Mouse (Mus musculus) heart, adult 2 months (tissue): Measurements from ENCODE around the gene Iqsec1. TPM values are rescaled to one million over a fixed set of nuclear protein-coding genes. Genes with fewer than 3 reads are reported as not detected.

Experiments
- DNase-seq, 2 experiments: peaks; one replicate each; pipeline ENCODE4 v3.0.0; 2021
- H3K27ac ChIP-seq: fragments of 200-600 bp; 2 replicates; pipeline ENCODE4 v1.8.1; 2022
- H3K27me3 ChIP-seq: fragments of 200-500 bp; 2 replicates; pipeline ENCODE4 v1.6.1; 2012; ENCODE audit warnings: mild to moderate bottlenecking, low read length, inconsistent platforms, mixed read lengths; ENCODE audit not compliant: control insufficient read depth, insufficient read depth
- H3K36me3 ChIP-seq: fragments of 200-500 bp; 2 replicates; pipeline ENCODE4 v1.6.1; 2012; ENCODE audit warnings: low read length, inconsistent platforms; ENCODE audit not compliant: control insufficient read depth, insufficient read depth
- H3K4me1 ChIP-seq: fragments of 200-500 bp; 2 replicates; pipeline ENCODE4 v1.6.1; 2011; ENCODE audit warnings: low read length; ENCODE audit not compliant: control insufficient read depth, insufficient read depth
- H3K4me3 ChIP-seq: fragments of 200-600 bp; 2 replicates; pipeline ENCODE4 v1.8.1; 2022
- H3K79me2 ChIP-seq: fragments of 200-500 bp; replicated peaks from 2 replicates; pipeline ENCODE4 v1.6.1; 2012; ENCODE audit warnings: mild to moderate bottlenecking, inconsistent platforms, low read length, moderate library complexity, mixed read lengths; ENCODE audit not compliant: control insufficient read depth, insufficient read depth
- H3K9ac ChIP-seq: fragments of 200-500 bp; 2 replicates; pipeline ENCODE4 v1.6.1; 2012; ENCODE audit warnings: low read depth, mild to moderate bottlenecking, control low read depth, inconsistent platforms, low read length, mixed read lengths
- CTCF ChIP-seq: fragments of 200-600 bp; IDR thresholded peaks from 2 replicates; pipeline ENCODE4 v1.8.1; 2022; ENCODE audit warnings: antibody characterized with exemption, mild to moderate bottlenecking, moderate library complexity
- EP300 ChIP-seq: fragments of 200-500 bp; IDR thresholded peaks from 2 replicates; pipeline ENCODE4 v1.6.1; 2011; ENCODE audit warnings: low read depth, low read length, control low read depth; ENCODE audit not compliant: insufficient read depth
- POLR2A ChIP-seq: fragments of 200-500 bp; IDR thresholded peaks from 2 replicates; pipeline ENCODE4 v1.6.1; 2011; ENCODE audit warnings: mild to moderate bottlenecking, low read depth, low read length, control low read depth; ENCODE audit not compliant: insufficient read depth
- WGBS: fragments of 180-500 bp; shearing (Covaris S2); methylation state at CpG from one replicate; pipeline ENCODE4 v1.1.7; 2018; 5-methylcytosine and 5-hydroxymethylcytosine counted together
- intact Hi-C: fragments of 180-260 bp; cut with DNase I; formaldehyde crosslinking; loops from one replicate; pipeline ENCODE4 v1.15.1; 2025
- polyA plus RNA-seq: library from polyadenylated mRNA; depleted of rRNA; stranded (reverse); fragments of >200 nt; gene quantifications from 2 replicates; pipeline ENCODE4 v1.2.3, GENCODE M21; 2012
- total RNA-seq, 2 experiments: library from RNA; stranded (reverse); gene quantifications; 2 replicates each; pipeline ENCODE4 v1.2.3; 2021

Iqsec1 gene
- total and polyA plus RNA-seq, 3 experiments: 100 to 147 (median 146) TPM

GRCm38 (mm10) chr6:90808134-90808533 is 180.4 kb downstream of the Iqsec1 start:
- intact Hi-C loops: no loop called here
- no peak overlapping the region for H3K9ac ChIP-seq
- H3K27me3 ChIP-seq: no peaks in the 10 kb centered on the region
- no peaks in the 10 kb centered on the region for H3K79me2 ChIP-seq
- no peak for TF ChIP-seq CTCF
- H3K4me1 ChIP-seq: no peaks in the 10 kb centered on the region
- no peak overlapping the region for H3K27ac ChIP-seq
- H3K36me3 ChIP-seq: no peaks in the 10 kb centered on the region
- 78% methylated on average over 3 of the region's 3 CpGs for WGBS
- no peak overlapping the region for H3K4me3 ChIP-seq
- DNase-seq: no peak

GRCm38 (mm10) chr6:90807581-90807980 is 180.9 kb downstream of the Iqsec1 start:
- WGBS: 45% methylated on average over 2 of the region's 2 CpGs
- Histone ChIP-seq H3K9ac (no peak overlapping the region), H3K27ac (no peak overlapping the region), H3K4me3 (no peak overlapping the region), H3K36me3 (no peaks in the 10 kb centered on the region), H3K4me1 (no peaks in the 10 kb centered on the region), H3K27me3 (no peaks in the 10 kb centered on the region), H3K79me2 (no peaks in the 10 kb centered on the region)
- intact Hi-C loops: no loop called here
- no peak for DNase-seq
- TF ChIP-seq POLR2A (no peak), CTCF (no peak), EP300 (no peak)

GRCm38 (mm10) chr6:90806743-90807142 is 181.7 kb downstream of the Iqsec1 start:
- no peak overlapping the region for H3K9ac ChIP-seq
- intact Hi-C loops: no loop called here
- H3K36me3 ChIP-seq: no peaks in the 10 kb centered on the region
- H3K4me3 ChIP-seq: no peak overlapping the region
- H3K27me3 ChIP-seq: no peaks in the 10 kb centered on the region
- DNase-seq: no peak
- WGBS: 86% methylated on average over 1 of the region's 1 CpGs
- no peaks in the 10 kb centered on the region for H3K4me1 ChIP-seq
- no peaks in the 10 kb centered on the region for H3K79me2 ChIP-seq
- H3K27ac ChIP-seq: no peak overlapping the region
- TF ChIP-seq EP300 (no peak), CTCF (no peak), POLR2A (no peak)

- no peaks in the 10 kb centered on the region for H3K27me3 ChIP-seq
- no peak for TF ChIP-seq CTCF
- TF ChIP-seq EP300: no peak
- TF ChIP-seq POLR2A: no peak
- no peaks in the 10 kb centered on the region for H3K79me2 ChIP-seq
- intact Hi-C loops: no loop called here
- H3K4me1 ChIP-seq: no peaks in the 10 kb centered on the region
- no peaks in the 10 kb centered on the region for H3K36me3 ChIP-seq
- no peak overlapping the region for H3K4me3 ChIP-seq
- DNase-seq: no peak
- WGBS: 51% methylated on average over 2 of the region's 2 CpGs
- H3K9ac ChIP-seq: no peak overlapping the region
- no peak overlapping the region for H3K27ac ChIP-seq
Measured at GRCm38 (mm10) chr6:90805101-90805500, 183.4 kb downstream of the Iqsec1 start.

GRCm38 (mm10) chr6:90804646-90805045 is 183.8 kb downstream of the Iqsec1 start:
- Histone ChIP-seq H3K27ac (no peak overlapping the region), H3K79me2 (no peaks in the 10 kb centered on the region), H3K4me1 (no peaks in the 10 kb centered on the region), H3K27me3 (no peaks in the 10 kb centered on the region), H3K36me3 (no peaks in the 10 kb centered on the region), H3K9ac (no peak overlapping the region), H3K4me3 (no peak overlapping the region)
- intact Hi-C loops: no loop called here
- TF ChIP-seq EP300 (no peak), CTCF (no peak), POLR2A (no peak)
- no peak for DNase-seq

- Histone ChIP-seq H3K4me3 (no peak overlapping the region), H3K9ac (no peak overlapping the region), H3K4me1 (no peaks in the 10 kb centered on the region), H3K79me2 (no peaks in the 10 kb centered on the region), H3K27ac (no peak overlapping the region), H3K27me3 (no peaks in the 10 kb centered on the region), H3K36me3 (no peaks in the 10 kb centered on the region)
- intact Hi-C loops: no loop called here
- TF ChIP-seq CTCF (no peak), POLR2A (no peak), EP300 (no peak)
- DNase-seq: no peak
- WGBS: 87% methylated on average over 8 of the region's 8 CpGs
Measured at GRCm38 (mm10) chr6:90802604-90803003, 185.9 kb downstream of the Iqsec1 start.

- no peaks in the 10 kb centered on the region for H3K36me3 ChIP-seq
- 85% methylated on average over 3 of the region's 3 CpGs for WGBS
- TF ChIP-seq EP300: no peak
- TF ChIP-seq POLR2A: no peak
- TF ChIP-seq CTCF: no peak
- H3K79me2 ChIP-seq: no peaks in the 10 kb centered on the region
- intact Hi-C loops: no loop called here
- no peaks in the 10 kb centered on the region for H3K27me3 ChIP-seq
- no peak overlapping the region for H3K9ac ChIP-seq
- no peak overlapping the region for H3K4me3 ChIP-seq
- H3K4me1 ChIP-seq: no peaks in the 10 kb centered on the region
- no peak overlapping the region for H3K27ac ChIP-seq
- DNase-seq: no peak
Measured at GRCm38 (mm10) chr6:90802058-90802457, 186.4 kb downstream of the Iqsec1 start.
